Mouse (Mus musculus) ovary, postnatal 14 days (tissue): Measurements from ENCODE around the gene Gng10.

Experiments
- DNase-seq: peaks from one replicate; pipeline ENCODE4 v3.0.0; 2022; ENCODE audit warnings: low spot score

Gng10 gene

DNA sequence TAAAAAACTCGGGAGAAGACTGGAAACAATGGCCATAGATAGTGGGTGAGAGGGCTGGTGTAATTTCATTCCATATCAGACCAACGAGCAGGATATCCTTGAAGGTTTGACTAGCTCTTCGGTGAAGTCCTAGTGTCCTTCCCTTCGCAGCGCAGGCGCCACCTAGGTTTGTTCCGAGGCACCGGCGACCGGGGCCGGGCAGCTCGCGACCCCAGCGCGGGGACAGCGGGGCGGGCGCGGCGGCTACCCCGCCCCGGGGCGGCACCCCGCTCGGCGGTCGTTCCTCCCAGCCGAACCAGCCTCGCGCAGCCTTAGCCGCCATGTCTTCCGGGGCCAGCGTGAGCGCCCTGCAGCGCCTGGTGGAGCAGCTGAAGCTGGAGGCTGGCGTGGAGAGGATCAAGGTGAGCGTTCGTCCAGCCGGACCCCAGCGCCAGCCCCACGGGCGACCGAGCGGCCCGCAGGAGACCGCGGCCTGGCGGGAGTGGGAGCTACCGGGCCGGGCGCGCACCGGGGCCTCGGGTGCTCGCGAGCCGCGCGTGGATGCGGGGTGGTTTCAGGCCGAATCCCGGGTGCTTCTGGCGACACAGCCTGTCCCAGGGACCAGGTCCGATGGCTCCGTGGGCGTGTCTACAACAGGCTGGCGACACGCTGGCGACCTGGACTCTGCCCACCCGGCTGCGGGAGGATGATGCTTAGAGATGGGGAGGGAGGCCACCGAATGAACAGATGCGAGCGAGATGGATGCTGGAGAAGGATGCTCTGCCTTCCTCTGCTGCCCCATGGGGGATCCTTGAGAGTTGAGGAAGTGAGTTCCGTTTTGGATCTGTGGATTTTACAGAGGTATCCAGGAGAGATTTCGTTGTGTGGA is at the start of gene Gng10:
TSS of gene Gng10 (plus strand) at position 171 of the 868 bp plus-strand sequence.
- DNase-seq, result peak; percentile 52

DNA sequence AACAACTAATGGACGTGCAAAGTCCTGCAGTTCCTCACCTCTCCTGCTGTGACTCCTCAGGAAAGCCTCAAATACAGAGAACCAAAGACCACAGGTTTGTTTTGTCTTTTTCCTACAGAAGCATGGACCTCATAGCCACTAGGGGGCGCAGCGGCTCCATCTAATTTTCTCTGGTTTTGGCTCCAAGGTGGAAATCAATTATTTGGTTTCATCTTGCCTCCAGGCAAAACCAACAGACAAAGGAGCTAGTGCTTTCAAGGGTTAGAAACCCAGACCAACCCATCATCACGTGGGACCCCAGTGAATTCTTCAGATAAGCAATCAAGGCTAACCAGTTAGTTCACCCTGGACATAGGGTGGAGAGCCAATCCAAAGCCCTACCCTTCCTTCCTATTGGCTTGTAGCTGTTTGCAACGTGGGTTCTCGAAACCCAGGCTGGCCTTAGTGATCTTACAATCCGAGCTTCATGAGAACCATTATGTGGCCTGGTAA is 49.7 kb upstream of the Gng10 start:
- peak; percentile 84 for DNase-seq

DNA sequence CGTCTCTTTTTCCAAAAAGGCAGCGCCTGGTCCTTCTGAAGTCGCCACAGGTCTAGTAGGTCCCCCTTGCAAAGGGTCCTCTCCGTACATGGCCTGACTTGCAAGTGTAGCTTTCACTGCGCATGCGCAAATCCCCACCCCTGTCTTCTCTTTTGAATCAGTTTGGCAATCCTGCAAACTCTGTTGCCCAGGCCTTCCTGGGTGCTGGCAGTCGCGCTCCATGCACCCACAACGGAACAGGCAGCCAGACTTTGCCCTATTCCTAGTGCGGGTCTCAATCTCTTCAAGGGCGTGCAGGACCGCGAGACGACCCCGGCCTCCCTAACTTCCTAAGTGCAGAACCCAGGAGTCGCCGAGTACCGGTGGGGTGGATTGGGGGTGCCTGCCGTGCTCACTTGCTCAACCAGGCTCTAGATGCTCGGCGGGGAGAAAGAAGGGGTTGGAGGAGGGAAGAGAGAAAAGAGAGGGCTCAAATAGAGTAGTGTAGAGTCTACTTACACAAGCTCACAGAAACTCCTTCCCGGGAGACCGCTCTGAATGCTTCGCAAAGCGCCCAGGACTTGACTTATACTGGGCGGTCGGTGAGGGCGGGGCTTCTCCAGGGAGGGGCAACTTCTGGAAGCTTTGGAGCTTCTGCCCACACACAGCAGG is 48.2 kb upstream of the Gng10 start, which contains the start of gene Ptgr1:
TSS of gene Ptgr1 (minus strand) at position 580 of the 651 bp plus-strand sequence.
- peak; percentile 69 for DNase-seq

DNA sequence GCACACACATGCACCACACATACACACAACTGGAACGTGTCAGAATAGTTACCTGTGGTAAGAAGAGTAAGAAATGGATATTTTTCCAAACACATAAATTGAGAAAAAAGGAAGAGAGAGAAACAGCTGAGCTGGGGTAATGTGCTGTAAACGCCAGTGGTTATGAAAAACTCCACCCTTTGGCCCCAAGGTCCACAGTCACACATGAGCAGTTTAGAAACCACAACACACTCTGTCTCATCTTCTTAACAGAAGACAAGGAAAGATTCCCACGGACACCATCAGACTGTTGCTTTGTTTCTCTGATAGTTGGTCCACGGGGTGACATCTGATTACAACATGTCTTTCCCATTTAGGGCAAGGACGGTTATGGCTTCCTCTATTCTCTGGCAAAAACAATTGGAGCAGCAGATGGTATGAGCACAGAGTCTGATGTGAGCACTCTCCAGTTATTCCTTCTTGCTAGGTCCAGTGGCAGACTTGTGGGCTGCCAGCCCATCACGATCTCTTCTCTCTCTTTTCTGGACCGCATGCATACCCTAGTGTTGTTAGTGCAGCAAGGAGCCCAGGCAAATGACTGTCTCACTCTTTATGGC is 45.5 kb upstream of the Gng10 start:
- DNase-seq, result no peak

DNA sequence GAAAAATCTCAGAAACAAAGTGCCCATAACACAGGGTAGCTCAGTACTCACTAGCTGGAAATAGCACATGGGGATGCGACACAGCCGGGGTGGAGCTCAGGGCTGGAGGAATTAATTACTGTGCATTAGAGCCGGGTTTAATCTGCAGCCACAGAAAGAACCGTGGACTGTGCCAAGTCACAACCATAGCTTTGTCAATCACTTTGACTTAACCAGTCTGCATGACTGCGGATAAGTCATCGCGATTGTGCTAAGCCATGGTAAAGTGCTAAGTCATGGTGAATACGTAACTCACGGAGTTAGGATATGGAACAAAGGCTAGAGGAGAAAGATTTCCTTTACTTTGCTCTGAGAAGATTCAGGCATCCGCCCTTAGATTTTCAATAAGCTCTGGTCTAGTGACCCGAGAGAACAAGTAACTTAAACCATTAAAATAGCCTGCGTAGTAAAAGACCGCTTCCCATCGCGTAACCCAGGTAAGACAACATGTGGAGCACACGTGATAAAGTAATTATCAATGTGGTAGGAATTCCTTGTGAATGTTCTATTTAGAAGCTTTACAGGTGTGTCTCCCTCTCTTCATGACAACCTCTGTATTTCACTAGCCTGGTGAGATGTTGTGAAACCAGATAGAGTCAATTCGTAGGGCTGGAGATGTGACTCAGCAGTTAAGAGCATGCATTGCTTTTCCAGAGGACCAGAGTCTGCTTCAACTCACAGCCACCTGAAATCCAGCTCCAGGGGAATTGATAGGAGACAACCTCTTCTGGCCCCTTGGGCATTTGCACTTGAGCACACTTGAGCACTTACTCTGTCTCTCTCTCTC is 44.1 kb upstream of the Gng10 start:
- DNase-seq, result no peak

DNA sequence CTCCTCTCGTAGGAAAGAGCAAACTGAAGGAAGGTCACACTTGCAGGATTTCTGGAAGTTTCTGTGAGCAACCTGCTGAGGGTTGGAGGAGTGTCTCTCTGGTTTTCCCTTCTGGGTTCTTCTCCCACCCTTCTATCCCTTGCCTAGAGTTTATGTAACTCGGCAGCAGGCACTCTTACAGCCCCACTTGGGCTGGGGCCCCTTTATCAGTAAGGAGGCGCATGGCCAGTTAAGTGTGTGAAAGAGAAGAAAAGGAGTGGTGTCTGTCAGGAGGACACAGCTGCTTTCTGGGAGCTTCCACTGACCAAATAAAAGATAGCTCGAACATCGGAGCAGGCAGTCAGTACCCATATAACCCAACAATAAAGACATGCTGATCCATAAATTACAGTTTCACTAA is 42.7 kb upstream of the Gng10 start:
- no peak for DNase-seq

DNA sequence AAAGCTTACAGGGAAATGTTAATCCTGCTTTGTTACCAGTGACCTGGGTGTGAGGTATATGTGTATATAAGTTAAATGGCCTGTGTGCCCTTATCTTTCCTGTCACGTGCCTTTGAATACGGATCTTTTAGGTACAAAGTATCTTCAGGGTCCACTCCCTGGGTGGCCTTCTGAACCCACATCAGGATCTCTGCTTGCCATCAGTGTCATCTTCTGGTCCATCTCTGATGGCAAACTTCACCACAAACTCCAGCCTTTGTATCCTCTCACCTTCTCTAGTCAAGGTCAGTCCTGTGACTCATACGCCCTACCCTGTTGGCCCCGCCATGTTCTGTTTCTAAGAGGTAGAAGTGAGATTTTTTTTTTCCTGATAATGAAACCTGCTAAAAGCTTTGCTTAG is 40.1 kb upstream of the Gng10 start, which contains the start of gene Dnajc25:
TSS of gene Dnajc25 (plus strand) at position 301 of the 400 bp plus-strand sequence.
- DNase-seq, result no peak

DNA sequence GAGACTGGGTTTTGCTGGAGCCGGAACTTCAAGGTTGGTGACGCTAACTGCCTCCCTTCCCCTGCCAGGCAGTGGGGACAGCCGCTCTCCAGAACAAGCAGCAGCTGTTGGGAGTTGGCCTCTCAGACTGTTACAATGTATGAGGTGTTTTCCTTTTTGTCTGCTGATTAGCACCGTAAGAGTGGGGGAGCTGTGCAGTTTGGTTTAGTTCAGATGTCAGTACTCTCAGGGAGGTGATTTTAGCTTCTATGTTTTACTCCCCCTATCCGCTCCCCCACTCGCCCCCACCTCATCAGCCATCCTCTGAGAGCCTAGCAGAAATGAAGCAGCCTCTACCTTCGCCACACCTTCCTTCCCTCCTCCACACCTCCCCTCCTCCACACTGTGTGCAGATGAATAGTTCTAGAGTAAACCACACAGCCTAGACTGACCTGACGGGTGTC is 39.6 kb upstream of the Gng10 start:
- DNase-seq, result no peak

DNA sequence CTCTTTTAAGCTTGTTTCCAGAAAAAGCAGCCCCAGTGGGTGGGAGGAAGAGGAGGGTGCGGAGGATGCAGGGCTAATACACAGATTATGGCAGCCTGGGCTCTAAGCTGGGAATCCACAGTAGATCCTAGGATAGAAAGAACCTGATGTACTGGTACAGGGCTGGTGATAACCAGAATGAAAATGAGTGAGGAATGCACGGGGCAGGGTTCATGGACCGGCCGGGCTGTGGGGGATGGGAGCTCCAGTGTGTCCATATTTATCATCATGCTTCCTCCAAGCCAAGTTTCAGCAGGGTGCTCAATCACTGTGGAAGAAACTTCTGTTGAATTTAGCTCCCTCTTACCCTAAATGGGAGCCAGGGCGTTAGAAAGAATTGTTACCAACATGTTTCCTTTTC is 37.8 kb upstream of the Gng10 start:
- no peak for DNase-seq

DNA sequence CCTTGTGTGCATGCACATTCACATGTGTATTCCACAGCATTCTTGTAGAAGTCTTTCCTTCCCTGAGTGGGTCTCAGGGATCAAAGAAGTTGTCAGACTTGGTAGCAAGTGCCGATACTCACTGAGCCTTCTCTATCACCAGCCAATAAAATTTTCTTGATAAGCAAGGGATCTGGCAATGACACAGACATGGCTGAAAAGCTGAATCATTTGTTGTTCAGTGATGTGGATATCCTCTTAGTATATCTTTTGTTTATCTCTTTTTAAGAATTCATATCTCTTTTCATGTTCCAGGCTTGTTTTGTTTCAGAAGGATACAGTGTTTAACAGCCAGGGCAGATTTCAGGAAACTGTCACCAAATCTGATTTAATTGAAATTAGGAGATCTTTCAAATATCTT is 36.2 kb upstream of the Gng10 start:
- DNase-seq, result no peak

DNA sequence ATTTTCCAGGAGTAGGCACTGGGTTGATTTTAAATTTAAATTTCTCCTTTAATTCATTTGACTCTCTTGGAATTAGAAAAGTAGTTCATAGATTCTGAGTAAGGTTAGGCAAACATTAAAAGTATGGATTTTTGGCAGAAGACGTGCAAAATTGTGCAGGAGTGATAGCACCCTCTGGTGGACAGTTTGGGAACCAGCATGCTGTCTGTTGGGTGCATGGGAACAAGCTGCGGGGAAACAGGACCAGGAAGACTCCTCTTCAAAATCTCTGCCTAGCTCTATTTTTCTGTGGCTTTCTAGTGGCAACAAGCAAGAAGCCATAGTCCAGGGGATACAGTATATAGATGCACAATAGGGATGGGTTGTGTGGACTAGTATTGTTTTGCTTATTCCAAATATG is 35.2 kb upstream of the Gng10 start:
- peak; percentile 68 for DNase-seq

DNA sequence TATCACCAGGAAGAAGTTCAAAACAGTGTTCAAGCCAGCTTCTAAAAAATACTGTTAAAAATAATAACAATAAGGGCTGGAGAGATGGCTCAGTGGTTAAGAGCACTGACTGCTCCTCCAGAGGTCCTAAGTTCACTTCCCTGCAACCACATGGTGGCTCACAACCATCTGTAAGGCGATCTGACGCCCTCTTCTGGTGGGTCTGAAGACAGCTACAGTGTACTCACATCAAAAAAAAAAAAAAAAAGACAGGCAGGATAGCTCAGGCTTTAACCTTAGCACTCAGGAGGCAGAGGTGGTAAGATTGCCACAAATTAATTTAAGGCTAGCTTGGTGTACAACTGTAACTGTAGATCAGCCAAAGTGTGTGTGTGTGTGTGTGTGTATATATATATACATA is 34.3 kb upstream of the Gng10 start:
- DNase-seq, result no peak

DNA sequence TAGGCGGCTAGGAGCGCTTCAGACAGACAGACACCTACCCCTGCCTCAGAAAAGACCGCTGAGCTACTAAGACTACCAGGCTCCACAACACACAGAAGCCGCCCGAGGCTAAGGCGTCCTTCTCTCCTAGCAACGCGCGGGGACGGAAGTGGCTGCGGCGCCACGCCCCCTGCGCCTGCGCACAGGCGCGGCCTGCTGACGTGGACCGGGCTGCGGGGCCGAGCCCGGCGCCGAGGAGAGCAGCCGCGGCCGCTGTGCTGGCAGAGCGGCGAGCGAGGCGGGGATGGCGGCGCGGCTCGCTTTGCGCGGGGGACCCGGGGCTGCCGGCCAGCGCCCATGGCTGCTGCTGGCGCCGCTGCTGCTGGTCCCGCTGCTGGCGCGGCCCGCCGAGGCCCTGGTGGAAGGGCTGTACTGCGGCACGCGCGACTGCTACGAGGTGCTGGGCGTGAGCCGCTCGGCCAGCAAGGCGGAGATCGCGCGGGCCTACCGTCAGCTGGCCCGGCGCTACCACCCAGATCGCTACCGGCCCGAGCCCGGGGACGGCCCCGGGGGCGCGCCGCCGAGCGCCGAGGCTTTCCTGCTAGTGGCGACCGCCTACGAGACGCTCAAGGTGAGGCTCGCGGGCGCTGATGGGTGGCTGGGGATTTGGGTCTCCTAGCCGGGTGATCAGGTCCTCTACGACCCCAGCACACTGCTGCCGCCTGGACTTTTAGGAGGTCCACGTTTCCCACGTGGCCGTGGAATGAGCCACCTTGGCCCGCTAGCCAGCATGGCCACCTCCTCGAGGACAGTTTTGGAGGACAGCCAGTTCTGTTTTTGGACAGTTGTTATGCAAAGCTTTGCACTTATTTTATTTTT is 31.7 kb upstream of the Gng10 start, which contains the start of gene Gm20503:
TSS of gene Gm20503 (plus strand) at position 263 of the 858 bp plus-strand sequence.
- DNase-seq, result peak; percentile 87

DNA sequence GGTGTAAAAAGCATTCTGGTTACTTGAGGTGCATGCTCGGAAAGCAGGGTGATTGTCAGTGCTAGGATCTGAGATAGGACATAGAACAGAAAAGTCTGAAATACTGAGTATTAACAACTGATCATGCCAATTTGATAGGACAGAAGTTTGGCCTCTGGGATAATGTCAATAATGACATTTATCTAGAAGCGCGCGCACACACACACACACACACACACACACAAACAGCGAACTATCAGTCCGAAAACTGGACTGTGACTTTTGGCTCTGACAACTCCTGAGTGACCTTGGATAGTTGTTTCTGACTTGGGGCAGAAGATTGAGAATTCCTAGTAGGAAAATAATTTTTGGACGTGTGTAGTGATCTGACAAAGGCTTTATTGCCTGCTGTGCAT is 31.1 kb upstream of the Gng10 start:
- no peak for DNase-seq

DNA sequence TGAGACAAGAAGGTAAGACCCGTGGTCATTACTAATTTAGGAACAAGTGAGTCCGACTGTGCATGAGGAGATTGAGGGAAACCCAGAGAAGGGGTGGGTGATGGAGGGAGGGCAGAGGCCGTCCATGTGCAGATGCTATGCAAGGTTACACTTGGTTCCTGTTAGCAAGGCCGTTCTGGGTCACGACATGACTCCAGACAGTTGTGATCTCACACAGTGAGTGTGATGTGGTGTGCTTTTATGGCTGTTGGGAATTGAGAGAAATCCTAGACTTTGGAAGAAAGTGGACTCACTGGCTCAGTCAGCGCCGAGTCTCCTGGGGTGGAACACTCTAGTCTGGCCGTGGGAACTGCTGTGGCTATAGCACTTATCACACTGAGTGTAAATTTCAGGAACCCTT is 28.7 kb upstream of the Gng10 start:
- DNase-seq, result no peak

DNA sequence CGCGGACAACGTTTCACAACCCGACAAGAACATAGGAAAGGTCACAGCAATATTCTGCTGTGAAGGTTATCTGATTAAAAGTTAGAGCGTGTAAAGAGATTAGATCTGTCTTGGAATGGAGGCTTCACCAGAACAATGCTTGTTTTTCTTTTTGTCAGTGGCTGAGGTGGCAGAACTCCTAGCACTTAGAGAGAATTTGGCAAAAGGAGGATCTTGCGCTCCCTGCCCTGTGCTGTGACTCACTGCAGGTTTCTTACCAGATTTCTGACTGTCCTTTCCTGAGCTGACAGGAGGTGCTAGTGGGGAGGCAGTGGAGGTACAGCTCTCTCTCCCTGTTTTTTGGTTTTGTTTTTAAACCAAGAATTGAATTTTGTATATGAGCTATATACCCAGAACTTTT is 27.9 kb upstream of the Gng10 start:
- no peak for DNase-seq

DNA sequence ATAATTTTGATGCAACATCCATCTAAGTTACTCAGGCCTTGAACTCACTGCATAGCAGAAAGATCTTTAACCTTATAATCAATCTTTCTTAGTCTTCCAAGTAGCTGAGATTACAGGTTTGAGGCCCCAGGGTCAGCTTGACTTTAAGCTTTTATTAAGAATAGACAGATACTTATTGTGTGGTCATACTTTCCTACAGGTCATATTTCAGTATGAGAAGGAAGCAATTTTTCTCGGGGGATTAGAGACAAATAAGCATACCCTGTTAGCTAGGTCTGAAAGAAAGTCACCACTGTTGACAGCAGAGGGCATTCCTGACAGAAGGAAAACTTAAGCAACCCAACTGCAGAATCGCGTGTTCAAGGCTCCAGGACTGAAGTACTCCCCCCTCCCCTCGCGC is 26.9 kb upstream of the Gng10 start:
- DNase-seq, result no peak

DNA sequence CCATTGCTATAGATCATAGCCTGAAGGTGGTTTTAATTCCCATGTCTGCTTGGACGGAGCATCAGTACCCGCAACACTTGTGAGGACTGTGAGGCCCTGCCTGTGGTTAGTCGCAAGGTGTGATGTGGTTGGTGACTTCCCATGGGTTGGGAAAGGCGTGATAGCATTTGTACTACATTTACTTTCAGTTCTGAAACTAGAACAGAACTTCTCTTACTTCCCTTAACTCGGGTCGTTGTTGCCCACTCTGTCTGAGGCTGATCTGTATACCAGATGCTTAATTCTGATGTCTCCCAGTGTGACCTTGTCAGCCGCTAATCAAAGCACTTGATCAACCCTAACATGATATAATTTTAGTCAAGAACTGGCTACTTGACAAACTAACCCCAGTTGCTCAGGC is 25.7 kb upstream of the Gng10 start:
- no peak for DNase-seq

DNA sequence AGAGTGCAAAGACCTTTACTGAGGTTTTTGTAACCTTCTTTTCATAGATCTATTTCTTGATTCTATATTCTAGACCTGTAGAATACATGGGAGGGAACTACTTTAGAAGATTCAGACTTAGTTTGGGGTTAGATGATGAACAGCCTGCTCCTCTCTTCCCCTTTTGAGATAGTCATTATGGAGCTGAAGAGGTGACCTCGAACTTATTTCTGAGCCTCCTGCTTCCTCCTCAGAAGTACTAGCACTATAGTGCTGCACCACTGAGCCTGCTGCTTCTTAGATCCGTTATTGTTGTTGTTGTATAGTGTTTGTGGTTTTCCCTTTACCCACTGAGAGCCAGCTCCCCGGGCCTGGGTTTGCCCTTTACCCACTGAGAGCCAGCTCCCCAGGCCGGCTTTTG is 25.2 kb upstream of the Gng10 start:
- no peak for DNase-seq

DNA sequence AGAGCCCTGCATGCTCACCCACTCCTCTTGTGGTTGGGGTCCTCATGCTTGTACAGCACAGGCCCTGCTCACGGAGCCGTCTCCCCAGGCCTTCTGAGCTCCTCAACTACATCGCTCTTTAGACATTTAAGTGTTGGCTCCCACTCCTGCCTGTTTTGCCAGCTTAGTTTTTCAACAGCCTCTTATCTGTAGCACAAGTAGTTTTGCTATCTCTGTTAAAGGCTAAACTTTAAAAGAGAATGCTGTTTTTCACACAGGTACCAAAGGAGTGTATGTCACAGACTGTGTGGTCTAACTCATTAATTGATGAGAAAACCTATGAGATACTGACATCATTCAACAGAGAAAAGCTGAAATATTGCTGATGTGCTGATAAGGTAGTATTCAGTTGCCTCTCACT is 23.4 kb upstream of the Gng10 start:
- no peak for DNase-seq

DNA sequence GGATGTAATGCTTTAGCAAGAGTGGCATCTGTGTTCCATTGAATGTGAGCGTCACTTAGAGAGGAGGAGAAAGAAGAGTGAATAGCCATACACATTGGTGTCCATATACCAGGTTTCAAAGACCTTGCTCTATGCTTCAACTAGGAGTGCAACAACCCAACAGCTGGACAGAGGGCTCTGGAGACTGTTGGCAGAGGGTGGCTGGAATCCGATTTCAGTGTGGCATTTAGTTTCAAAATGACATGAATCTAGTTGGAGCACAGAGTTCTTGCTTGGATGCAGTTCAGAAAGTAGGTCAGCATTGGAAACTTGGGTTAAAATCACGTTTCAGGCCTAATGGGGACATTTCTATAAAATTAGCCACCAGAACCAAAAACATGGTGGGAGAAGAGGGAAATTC is 19.7 kb upstream of the Gng10 start:
- DNase-seq, result no peak
